ENCODE assay signal across 8 mouse cellular contexts in genomic region chr1:81593280-81594182, GRCm38 (mm10).
DNase-seq lines count a peak whose midpoint lies in the region; ATAC-seq and TF ChIP-seq lines count a peak whose summit lies in the region.

No protein-coding gene starts in this region.

- peaks cover 28% of the 10 kb centered on the region for H3K4me1 ChIP-seq in forebrain, embryonic 12.5 days
- H3K4me1 ChIP-seq in heart, embryonic 16.5 days (ENCODE audit: control insufficient read depth, insufficient read depth, low read length), result no peaks in the 10 kb centered on the region; the same call in 1 of the 2 replicates
- peaks cover 8% of the 10 kb centered on the region for H3K4me1 ChIP-seq in lung, embryonic 14.5 days (ENCODE audit: insufficient read depth)

- peak; percentile 96 for ATAC-seq in forebrain, embryonic 12.5 days (ENCODE audit: low FRiP score)
- ATAC-seq in heart, embryonic 16.5 days (replicated peaks; ENCODE audit: extremely low read depth, insufficient read depth, low FRiP score), result peak; percentile 72
- peak; percentile 98 for ATAC-seq in lung, embryonic 14.5 days (ENCODE audit: insufficient read depth)

- peak overlapping the region; percentile 98 for H3K27ac ChIP-seq in forebrain, embryonic 12.5 days
- no peak overlapping the region for H3K27ac ChIP-seq in heart, embryonic 16.5 days (ENCODE audit: low read length)
- peak overlapping the region; percentile 81 for H3K27ac ChIP-seq in lung, embryonic 14.5 days (ENCODE audit: low read depth)

- no peaks in the 10 kb centered on the region for H3K36me3 ChIP-seq in forebrain, embryonic 12.5 days (replicated peaks)
- H3K36me3 ChIP-seq in heart, embryonic 16.5 days (ENCODE audit: control insufficient read depth, insufficient read depth), result no peaks in the 10 kb centered on the region
- no peaks in the 10 kb centered on the region for H3K36me3 ChIP-seq in lung, embryonic 14.5 days (ENCODE audit: insufficient read depth)

- peak overlapping the region; percentile 55 for H3K9ac ChIP-seq in forebrain, embryonic 12.5 days
- peak overlapping the region; percentile 57 for H3K9ac ChIP-seq in heart, embryonic 16.5 days (ENCODE audit: low read length)
- peak overlapping the region; percentile 2 for H3K9ac ChIP-seq in lung, embryonic 14.5 days

- peak; percentile 17 for DNase-seq in kidney, adult 18-20 months
- DNase-seq in kidney, adult 9 months, result no peak
- peak; percentile 27 for DNase-seq in layer of hippocampus, adult 9-10 months (ENCODE audit: low spot score)
- peak; percentile 89 for DNase-seq in lung, embryonic 14.5 days
- DNase-seq in right cerebral cortex, adult 18-20 months, result peak; percentile 67
- DNase-seq in thymus, postnatal 14 days, result no peak

- TF ChIP-seq CTCF in lung, embryonic 14.5 days (IDR thresholded peaks at IDR 0.05; ENCODE audit: low read depth), result no peak

- 1% methylated on average over 19 of the region's 19 CpGs for WGBS in forebrain, embryonic 12.5 days
- 7% methylated on average over 19 of the region's 19 CpGs for WGBS in heart, embryonic 16.5 days
- WGBS in lung, embryonic 14.5 days, result 4% methylated on average over 19 of the region's 19 CpGs

- peak overlapping the region; percentile 55 for H3K4me2 ChIP-seq in forebrain, embryonic 12.5 days
- peak overlapping the region; percentile 63 for H3K4me2 ChIP-seq in heart, embryonic 16.5 days (ENCODE audit: low read depth, low read length)
- peak overlapping the region; percentile 54 for H3K4me2 ChIP-seq in lung, embryonic 14.5 days

- H3K4me3 ChIP-seq in forebrain, embryonic 12.5 days (replicated peaks), result peak overlapping the region; percentile 35
- peak overlapping the region; percentile 49 for H3K4me3 ChIP-seq in heart, embryonic 16.5 days (ENCODE audit: low read length)
- peak overlapping the region; percentile 17; the same call in 1 of the 2 replicates for H3K4me3 ChIP-seq in lung, embryonic 14.5 days (ENCODE audit: low read depth, low read length)

- H3K9me3 ChIP-seq in forebrain, embryonic 12.5 days, result no peaks in the 10 kb centered on the region
- no peaks in the 10 kb centered on the region for H3K9me3 ChIP-seq in heart, embryonic 16.5 days (replicated peaks; ENCODE audit: control insufficient read depth, low read length)
- no peaks in the 10 kb centered on the region for H3K9me3 ChIP-seq in lung, embryonic 14.5 days (ENCODE audit: low read depth, low read length)

- no peaks in the 10 kb centered on the region for H3K27me3 ChIP-seq in forebrain, embryonic 12.5 days
- no peaks in the 10 kb centered on the region for H3K27me3 ChIP-seq in heart, embryonic 16.5 days (ENCODE audit: control insufficient read depth, insufficient read depth, low read length)
- no peaks in the 10 kb centered on the region for H3K27me3 ChIP-seq in lung, embryonic 14.5 days (ENCODE audit: insufficient read depth, low read length)

Comparison
In these comparisons a context has a peak if more than half of its experiments do, and no peak if none do; other contexts are left out.
1. DNase-seq: peak in kidney, adult 18-20 months (single experiment), layer of hippocampus, adult 9-10 months (single experiment), lung, embryonic 14.5 days (single experiment) and right cerebral cortex, adult 18-20 months (single experiment); none in kidney, adult 9 months (single experiment) and thymus, postnatal 14 days (single experiment).
2. H3K9ac ChIP-seq: peak in every context shown above with its lines; median percentile 57 in heart, embryonic 16.5 days; 55 in forebrain, embryonic 12.5 days; 2 in lung, embryonic 14.5 days.
3. Peak in every context shown above with its lines, with median percentiles within 50 percentile points of each other: ATAC-seq, H3K4me2 ChIP-seq and H3K4me3 ChIP-seq.